Mouse (Mus musculus) kidney, postnatal 14 days (tissue): Measurements from ENCODE around the gene Rad1.
"Not testable (repeated sequence)": the region's sequence is repeated elsewhere in the genome, so short reads cannot be mapped to it uniquely, and the experiment has no call there.

Experiments used
- DNase-seq: peaks from one replicate; pipeline ENCODE4 v3.0.0; 2022; ENCODE audit warnings: mixed read lengths

The Rad1 gene

DNA sequence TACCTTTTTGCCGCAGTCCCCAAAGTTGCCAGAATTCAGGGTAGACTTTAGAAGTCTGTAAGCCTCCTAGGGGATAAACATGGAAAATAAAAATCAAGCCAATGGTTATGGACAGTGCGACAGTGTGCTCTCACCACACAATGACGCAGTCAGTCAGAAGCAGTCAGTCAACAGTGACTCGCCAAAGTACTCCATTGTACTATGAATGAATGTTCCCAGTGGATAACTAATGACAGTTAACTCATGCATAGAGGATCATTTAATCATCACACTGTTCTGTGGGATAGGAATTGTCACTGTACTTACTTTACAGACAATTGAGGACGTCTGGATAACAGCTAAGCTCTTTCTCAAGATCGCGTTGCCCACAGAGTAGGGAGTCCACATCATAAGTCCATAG, 29.3 kb downstream of the Rad1 start:
- DNase-seq: no peak

DNA sequence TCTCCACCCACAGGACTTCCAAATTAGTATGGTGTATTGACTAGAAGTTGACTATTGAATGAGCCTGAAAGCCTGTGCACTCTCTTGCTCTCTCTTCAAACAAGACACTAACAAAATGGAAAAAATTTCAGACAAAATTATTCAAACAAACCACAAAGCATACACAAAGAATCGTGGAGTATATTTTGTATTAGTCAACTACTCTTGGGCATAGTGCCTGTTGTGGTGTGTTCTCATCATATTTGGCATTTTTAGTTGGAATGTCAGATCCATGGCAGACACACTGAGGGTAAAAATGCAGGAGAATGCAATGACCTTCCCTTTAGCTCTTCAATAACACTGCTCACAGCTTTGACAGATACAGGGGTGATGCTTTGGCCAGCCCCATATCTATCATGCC, 40.1 kb downstream of the Rad1 start:
- DNase-seq: no peak

DNA sequence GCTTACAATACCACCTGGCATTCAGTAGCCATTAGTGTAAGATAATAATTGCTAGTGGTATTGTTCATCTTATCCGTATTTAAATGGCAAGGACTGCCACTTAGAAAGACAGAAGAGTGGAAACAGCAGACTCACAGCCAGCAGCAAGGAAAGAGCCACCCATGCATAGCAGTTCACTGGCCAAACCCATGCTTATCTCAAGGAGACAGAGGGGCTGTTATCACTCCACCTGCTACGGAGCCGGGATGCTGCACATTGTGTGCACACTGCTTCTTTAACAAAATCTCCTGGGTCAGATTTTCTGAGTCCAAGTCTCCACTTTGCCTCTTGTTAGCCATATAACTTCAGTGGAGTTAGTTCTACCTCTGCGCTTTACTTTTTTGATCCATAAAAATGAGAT, 45.5 kb downstream of the Rad1 start:
- no peak for DNase-seq

DNA sequence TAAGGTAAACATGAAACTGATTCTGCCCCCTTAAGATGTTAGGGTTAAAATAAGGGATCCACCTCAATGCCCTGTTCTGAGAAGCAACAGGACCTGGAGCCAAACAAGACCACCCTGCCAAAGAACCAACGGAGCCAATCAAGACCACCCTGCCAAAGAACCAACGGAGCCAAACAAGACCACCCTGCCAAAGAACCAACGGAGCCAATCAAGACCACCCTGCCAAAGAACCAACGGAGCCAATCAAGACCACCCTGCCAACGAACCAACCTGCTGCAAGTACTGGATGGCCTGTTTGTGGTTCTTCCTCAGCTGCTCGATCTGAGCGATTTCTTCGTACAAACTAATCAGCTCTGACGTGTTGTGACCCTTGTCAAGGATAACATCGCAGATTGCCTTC, 47.5 kb downstream of the Rad1 start:
- not testable (repeated sequence) for DNase-seq

DNA sequence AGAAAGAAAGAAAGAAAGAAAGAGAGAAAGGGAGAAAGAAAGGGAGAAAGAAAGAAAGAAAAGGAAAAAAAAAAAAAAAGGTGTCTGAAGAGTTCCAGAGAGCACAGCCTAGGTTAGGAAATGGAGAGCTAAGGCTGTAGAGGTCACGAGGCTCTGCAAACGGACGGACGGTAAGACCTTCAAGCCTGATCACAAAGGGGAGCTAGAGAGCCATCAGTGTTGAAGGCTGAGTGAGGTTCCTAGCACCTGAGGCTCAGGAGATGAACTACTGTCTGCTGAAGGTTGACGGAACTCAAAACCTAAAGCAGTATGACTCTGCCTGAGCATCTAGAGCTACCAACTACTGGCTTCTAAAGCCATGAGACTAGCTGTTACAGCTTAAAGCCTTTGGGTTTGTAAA, 48.8 kb downstream of the Rad1 start:
- no peak for DNase-seq

DNA sequence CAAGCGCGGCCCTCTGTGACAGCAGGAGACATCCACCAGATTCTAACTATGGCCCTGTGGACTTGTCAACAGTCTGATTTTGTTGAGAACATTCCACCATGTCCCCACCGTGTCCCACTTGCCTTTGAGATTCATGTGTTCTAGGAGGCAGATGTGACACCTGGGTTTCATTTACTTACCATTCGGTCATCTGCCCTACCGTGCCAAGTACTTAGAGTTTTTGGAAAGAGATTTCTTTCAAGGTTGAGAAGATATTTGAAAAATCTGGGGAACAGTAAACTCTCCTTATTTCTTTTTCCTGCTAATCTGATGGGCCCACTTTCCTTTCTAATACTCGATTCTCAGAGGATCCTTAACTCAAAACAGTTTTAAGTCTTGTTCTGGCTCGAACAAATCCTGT, 50.2 kb downstream of the Rad1 start:
- DNase-seq: no peak

DNA sequence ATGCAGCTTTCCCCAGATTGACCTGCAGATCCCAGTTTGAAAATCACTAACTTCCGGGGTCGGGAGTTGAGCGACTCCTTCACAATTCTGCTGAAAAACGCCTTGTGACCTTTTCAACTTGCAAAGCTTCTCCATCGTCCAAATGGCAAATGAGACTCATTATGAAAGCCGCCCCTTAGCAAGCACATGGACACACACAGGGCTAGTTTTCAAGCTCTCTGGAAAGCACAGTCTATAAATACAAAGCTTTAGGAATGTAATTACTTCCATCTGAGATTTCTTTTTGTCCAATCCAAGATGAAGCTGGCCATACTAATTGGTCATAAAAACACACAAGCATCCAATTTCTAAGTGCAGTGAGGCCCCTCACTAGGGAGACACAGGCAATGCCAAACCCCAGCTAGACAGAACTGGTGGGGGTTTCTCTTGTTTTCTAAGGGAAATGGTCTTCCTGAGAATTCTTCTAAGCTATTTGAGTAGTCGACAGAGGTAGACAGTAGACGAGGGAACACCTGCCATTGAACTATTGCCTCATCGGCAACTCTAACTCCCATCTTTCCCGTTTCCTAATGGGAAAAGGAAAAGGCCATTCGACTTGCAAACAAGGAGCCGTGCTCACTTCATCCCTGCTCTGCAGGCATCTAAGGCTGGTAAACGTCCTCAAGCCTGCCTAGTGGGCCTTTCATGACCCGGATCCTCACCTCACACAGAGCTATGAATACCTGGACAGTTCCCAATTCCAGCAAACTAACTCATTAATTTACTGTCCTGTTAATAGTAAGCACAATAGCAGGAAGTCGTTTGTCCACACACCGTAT, 54.7 kb downstream of the Rad1 start:
- DNase-seq: peak; percentile 37
